Mouse (Mus musculus) midbrain, embryonic 16.5 days (tissue): Measurements from ENCODE around the gene Miga2. TPM values are rescaled to one million over a fixed set of nuclear protein-coding genes. Genes with fewer than 3 reads are reported as not detected.
A peak's percentile ranks its signal among the peaks of the same experiment; 100 is the strongest.

Source experiments
- ATAC-seq: fragments of 200-750 bp; cut with Nextera tagmentation; 2 replicates; pipeline ENCODE4 v1.8.0; 2017; ENCODE audit warnings: moderate TSS enrichment
- H3K27ac ChIP-seq: fragments of 300-500 bp; sonication (generic); 2 replicates; pipeline ENCODE4 v1.5.1; 2014; ENCODE audit warnings: mild to moderate bottlenecking, low read length, mixed read lengths
- H3K27me3 ChIP-seq: fragments of 300-500 bp; sonication (generic); 2 replicates; pipeline ENCODE4 v1.6.1; 2014; ENCODE audit warnings: low read depth, low read length, mixed read lengths; ENCODE audit not compliant: control insufficient read depth, insufficient read depth
- H3K36me3 ChIP-seq: fragments of 300-500 bp; sonication (generic); 2 replicates; pipeline ENCODE4 v1.6.1; 2014; ENCODE audit warnings: mild to moderate bottlenecking, low read length, moderate library complexity, mixed read lengths; ENCODE audit not compliant: control insufficient read depth, insufficient read depth
- H3K4me1 ChIP-seq: fragments of 300-500 bp; sonication (generic); 2 replicates; pipeline ENCODE4 v1.6.1; 2014; ENCODE audit warnings: mild to moderate bottlenecking, low read length, mixed read lengths; ENCODE audit not compliant: control insufficient read depth, insufficient read depth
- H3K4me2 ChIP-seq: fragments of 300-500 bp; sonication (generic); 2 replicates; pipeline ENCODE4 v1.6.1; 2014; ENCODE audit warnings: mild to moderate bottlenecking, low read length, mixed read lengths
- H3K4me3 ChIP-seq: fragments of 300-500 bp; sonication (generic); 2 replicates; pipeline ENCODE4 v1.5.1; 2014; ENCODE audit warnings: low read depth, mild to moderate bottlenecking, low read length, moderate library complexity, mixed read lengths
- H3K9ac ChIP-seq: fragments of 300-500 bp; sonication (generic); 2 replicates; pipeline ENCODE4 v1.6.1; 2014; ENCODE audit warnings: low read depth, low read length, mixed read lengths
- H3K9me3 ChIP-seq: fragments of 300-500 bp; sonication (generic); replicated peaks from 2 replicates; pipeline ENCODE4 v1.6.1; 2014; ENCODE audit warnings: mild to moderate bottlenecking, low read length, mixed read lengths; ENCODE audit not compliant: control insufficient read depth, poor library complexity, severe bottlenecking
- WGBS: fragments of 180-500 bp; shearing (Covaris S2); extraction: QIAGEN DNeasy Blood & Tissue Kit; methylation state at CpG from one replicate; pipeline ENCODE4 v1.1.7; 2014; 5-methylcytosine and 5-hydroxymethylcytosine counted together
- polyA plus RNA-seq: library from polyadenylated mRNA; unstranded; fragments of >200 nt; fragmentation: Nextera tagmentation; extraction: Ambion mirVana; gene quantifications from 2 replicates; pipeline ENCODE4 v1.2.1, GENCODE M21; 2015

Gene Miga2
- polyA plus RNA-seq, result 32.9 and 35.0 TPM in 2 replicates

- Histone ChIP-seq H3K4me2 (peak within 1 kb of the TSS; percentile 88), H3K4me1 (peaks cover 16% of the 10 kb centered on the region), H3K27me3 (no peaks in the 10 kb centered on the region), H3K4me3 (peak within 1 kb of the TSS; percentile 71), H3K36me3 (peaks cover 11% of the 10 kb centered on the region), H3K9ac (peak within 1 kb of the TSS; percentile 82), H3K9me3 (no peaks in the 10 kb centered on the region), H3K27ac (peak within 1 kb of the TSS; percentile 80)
- ATAC-seq, result peak; percentile 98
- under 1% methylated on average over 54 of the region's 54 CpGs for WGBS
These were observed at the start of gene Miga2 for GRCm38 (mm10) chr2:30363773-30364650. Miga2 (plus strand) TSS chr2:30364233.

- no peaks in the 10 kb centered on the region for H3K9me3 ChIP-seq
- H3K4me3 ChIP-seq, result no peak overlapping the region
- H3K36me3 ChIP-seq, result peaks cover 52% of the 10 kb centered on the region
- H3K4me1 ChIP-seq, result no peaks in the 10 kb centered on the region
- no peak overlapping the region for H3K4me2 ChIP-seq
- no peak overlapping the region for H3K27ac ChIP-seq
- no peak for ATAC-seq
- H3K9ac ChIP-seq, result no peak overlapping the region
- no peaks in the 10 kb centered on the region for H3K27me3 ChIP-seq
- WGBS, result 93% methylated on average over 4 of the region's 4 CpGs
These were observed 47.9 kb upstream of the Miga2 start for GRCm38 (mm10) chr2:30316136-30316535.

DNA sequence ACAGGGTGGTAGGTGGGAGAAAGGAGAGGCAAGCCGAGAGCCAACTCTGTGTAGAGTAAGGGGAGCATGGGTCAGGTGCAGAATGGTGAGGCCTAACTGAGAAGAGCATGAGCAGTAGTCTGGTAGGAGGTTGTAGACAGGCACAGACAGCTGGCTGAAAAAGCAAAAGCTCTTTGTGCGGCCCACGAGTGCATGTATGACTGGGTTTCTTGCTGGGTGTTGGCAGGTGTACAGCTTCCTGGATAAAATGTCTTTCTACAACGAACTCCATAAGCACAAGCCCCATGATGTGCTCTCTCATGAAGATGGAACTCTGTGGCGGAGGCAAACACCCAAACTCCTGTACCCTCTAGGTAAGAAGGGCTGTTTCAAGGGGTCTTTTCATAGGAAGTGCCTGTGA, 47.1 kb upstream of the Miga2 start:
- ATAC-seq, result no peak
- Histone ChIP-seq H3K27me3 (no peaks in the 10 kb centered on the region), H3K36me3 (peaks cover 49% of the 10 kb centered on the region), H3K4me2 (no peak overlapping the region), H3K9me3 (no peaks in the 10 kb centered on the region), H3K9ac (no peak overlapping the region), H3K4me3 (no peak overlapping the region), H3K4me1 (no peaks in the 10 kb centered on the region), H3K27ac (no peak overlapping the region)
- WGBS, result 94% methylated on average over 5 of the region's 5 CpGs

- WGBS, result 92% methylated on average over 4 of the region's 4 CpGs
- Histone ChIP-seq H3K9ac (no peak overlapping the region), H3K4me3 (no peak overlapping the region), H3K4me1 (no peaks in the 10 kb centered on the region), H3K36me3 (peaks cover 50% of the 10 kb centered on the region), H3K9me3 (no peaks in the 10 kb centered on the region), H3K27ac (no peak overlapping the region), H3K4me2 (no peak overlapping the region), H3K27me3 (no peaks in the 10 kb centered on the region)
- no peak for ATAC-seq
These were observed 44.8 kb upstream of the Miga2 start for GRCm38 (mm10) chr2:30319260-30319659.

GRCm38 (mm10) chr2:30323111-30323510, 40.9 kb upstream of the Miga2 start:
- H3K4me1 ChIP-seq, result no peaks in the 10 kb centered on the region
- no peak overlapping the region for H3K4me3 ChIP-seq
- ATAC-seq, result no peak
- H3K4me2 ChIP-seq, result no peak overlapping the region
- no peaks in the 10 kb centered on the region for H3K9me3 ChIP-seq
- no peaks in the 10 kb centered on the region for H3K27me3 ChIP-seq
- H3K27ac ChIP-seq, result no peak overlapping the region
- H3K9ac ChIP-seq, result no peak overlapping the region
- WGBS, result 88% methylated on average over 7 of the region's 7 CpGs
- peaks cover 49% of the 10 kb centered on the region for H3K36me3 ChIP-seq

DNA sequence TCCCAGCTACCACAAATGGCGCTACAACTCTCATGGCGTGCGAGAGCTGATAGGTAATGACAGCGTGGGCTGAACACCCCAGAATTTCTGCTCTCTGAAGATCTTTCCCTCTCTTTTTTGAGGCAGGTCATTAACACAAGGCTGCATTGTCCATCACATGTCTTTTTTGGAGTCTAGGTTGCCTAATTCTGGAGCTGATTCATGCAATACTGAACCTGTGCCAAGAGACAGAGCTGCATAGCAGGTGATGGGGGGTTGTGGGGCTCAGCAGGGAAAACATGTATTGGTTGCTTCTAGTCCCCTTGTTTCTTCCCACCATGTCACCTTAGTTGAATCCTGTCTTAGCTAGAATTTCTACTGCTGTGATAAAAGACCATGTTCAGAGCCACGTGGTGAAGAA, 38.7 kb upstream of the Miga2 start:
- no peak overlapping the region for H3K9ac ChIP-seq
- H3K4me2 ChIP-seq, result no peak overlapping the region
- H3K4me1 ChIP-seq, result no peaks in the 10 kb centered on the region
- no peak overlapping the region for H3K27ac ChIP-seq
- no peaks in the 10 kb centered on the region for H3K27me3 ChIP-seq
- H3K36me3 ChIP-seq, result peaks cover 63% of the 10 kb centered on the region
- no peak for ATAC-seq
- H3K9me3 ChIP-seq, result no peaks in the 10 kb centered on the region
- no peak overlapping the region for H3K4me3 ChIP-seq
- WGBS, result 94% methylated on average over 5 of the region's 5 CpGs

GRCm38 (mm10) chr2:30327276-30327675, 36.8 kb upstream of the Miga2 start:
- H3K36me3 ChIP-seq, result peaks cover 64% of the 10 kb centered on the region
- H3K9ac ChIP-seq, result no peak overlapping the region
- WGBS, result 96% methylated on average over 7 of the region's 7 CpGs
- H3K27me3 ChIP-seq, result no peaks in the 10 kb centered on the region
- no peak overlapping the region for H3K27ac ChIP-seq
- H3K4me1 ChIP-seq, result no peaks in the 10 kb centered on the region
- no peaks in the 10 kb centered on the region for H3K9me3 ChIP-seq
- no peak overlapping the region for H3K4me3 ChIP-seq
- no peak for ATAC-seq
- H3K4me2 ChIP-seq, result no peak overlapping the region

DNA sequence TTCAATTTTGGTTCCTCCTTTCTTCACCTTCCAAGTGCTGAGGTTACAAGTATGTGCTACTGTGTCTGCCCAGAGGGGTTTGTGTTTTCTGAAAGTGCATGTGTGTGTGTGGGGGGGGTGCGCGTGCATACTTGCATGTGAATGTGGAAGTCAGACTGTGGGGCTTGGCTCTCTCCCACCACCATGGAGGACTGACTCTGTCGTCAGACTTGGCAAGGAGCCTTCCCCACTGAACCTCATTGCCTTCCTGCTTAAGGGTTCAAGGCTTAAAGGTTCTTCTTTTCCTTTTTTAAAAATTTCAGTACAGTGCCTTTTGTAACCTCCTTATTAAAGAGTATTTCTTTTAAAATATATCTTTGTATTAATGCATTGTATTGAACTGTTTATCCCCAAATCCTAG, 35.2 kb upstream of the Miga2 start:
- peaks cover 65% of the 10 kb centered on the region for H3K36me3 ChIP-seq
- H3K9me3 ChIP-seq, result no peaks in the 10 kb centered on the region
- 87% methylated on average over 3 of the region's 3 CpGs for WGBS
- H3K4me2 ChIP-seq, result no peak overlapping the region
- H3K4me1 ChIP-seq, result no peaks in the 10 kb centered on the region
- H3K4me3 ChIP-seq, result no peak overlapping the region
- H3K9ac ChIP-seq, result no peak overlapping the region
- no peaks in the 10 kb centered on the region for H3K27me3 ChIP-seq
- H3K27ac ChIP-seq, result no peak overlapping the region
- no peak for ATAC-seq

- Histone ChIP-seq H3K36me3 (peaks cover 47% of the 10 kb centered on the region), H3K27ac (no peak overlapping the region), H3K4me1 (no peaks in the 10 kb centered on the region), H3K4me2 (no peak overlapping the region), H3K9ac (no peak overlapping the region), H3K9me3 (no peaks in the 10 kb centered on the region), H3K4me3 (no peak overlapping the region), H3K27me3 (no peaks in the 10 kb centered on the region)
- 97% methylated on average over 2 of the region's 2 CpGs for WGBS
- ATAC-seq, result no peak
These were observed 28.7 kb upstream of the Miga2 start for GRCm38 (mm10) chr2:30335324-30335723.
